ENCODE assay signal across 8 mouse cellular contexts in genomic region chr11:89381782-89382633, GRCm38 (mm10).
DNase-seq lines count a peak whose midpoint lies in the region; ATAC-seq lines count a peak whose summit lies in the region.

No protein-coding gene starts in this region.

- peak overlapping the region; percentile 49; the same call in 1 of the 2 replicates for H3K9ac ChIP-seq in heart, embryonic 11.5 days (ENCODE audit: low read depth, low read length)
- H3K9ac ChIP-seq in embryonic facial prominence, embryonic 15.5 days = no peak overlapping the region
- H3K9ac ChIP-seq in neural tube, embryonic 12.5 days = no peak overlapping the region

- no peak for DNase-seq in heart, adult 9 months (ENCODE audit: low spot score in 2 of 2)
- DNase-seq in layer of hippocampus, adult 11-12 months (ENCODE audit: low spot score) = peak; percentile 11
- no peak for DNase-seq in urinary bladder, postnatal 14 days (ENCODE audit: low spot score)
- no peak for DNase-seq in gastrocnemius, postnatal 10 days
- DNase-seq in embryo, embryonic 10 days (ENCODE audit: low spot score) = no peak

- peaks cover 20% of the 10 kb centered on the region for H3K4me1 ChIP-seq in heart, embryonic 11.5 days (ENCODE audit: control insufficient read depth, insufficient read depth, low read length)
- H3K4me1 ChIP-seq in embryonic facial prominence, embryonic 15.5 days = peaks cover 11% of the 10 kb centered on the region
- H3K4me1 ChIP-seq in neural tube, embryonic 12.5 days = peaks cover 12% of the 10 kb centered on the region

- ATAC-seq in heart, embryonic 11.5 days (replicated peaks; ENCODE audit: insufficient number of reproducible peaks, low FRiP score, low TSS enrichment) = peak; percentile 72
- peak; percentile 74 for ATAC-seq in embryonic facial prominence, embryonic 15.5 days (ENCODE audit: insufficient number of reproducible peaks, low FRiP score, low TSS enrichment, low read depth)
- ATAC-seq in neural tube, embryonic 12.5 days (ENCODE audit: low FRiP score, low read depth) = peak; percentile 89

- no peaks in the 10 kb centered on the region for H3K9me3 ChIP-seq in heart, embryonic 11.5 days (replicated peaks; ENCODE audit: control insufficient read depth, low read length)
- no peaks in the 10 kb centered on the region for H3K9me3 ChIP-seq in embryonic facial prominence, embryonic 15.5 days (replicated peaks)
- H3K9me3 ChIP-seq in neural tube, embryonic 12.5 days = no peaks in the 10 kb centered on the region

- peak overlapping the region; percentile 92 for H3K27ac ChIP-seq in heart, embryonic 11.5 days (ENCODE audit: low read depth, low read length)
- peak overlapping the region; percentile 39; the same call in 1 of the 2 replicates for H3K27ac ChIP-seq in embryonic facial prominence, embryonic 15.5 days (replicated peaks)
- 0 out of 2 replicates have a peak overlapping the region, but pooled peaks have one; percentile 32 for H3K27ac ChIP-seq in neural tube, embryonic 12.5 days

- H3K27me3 ChIP-seq in heart, embryonic 11.5 days (ENCODE audit: control insufficient read depth, insufficient read depth, low read length) = no peaks in the 10 kb centered on the region
- H3K27me3 ChIP-seq in embryonic facial prominence, embryonic 15.5 days = no peaks in the 10 kb centered on the region
- H3K27me3 ChIP-seq in neural tube, embryonic 12.5 days (replicated peaks) = no peaks in the 10 kb centered on the region

- H3K4me3 ChIP-seq in heart, embryonic 11.5 days (ENCODE audit: low read depth, low read length) = no peak overlapping the region
- H3K4me3 ChIP-seq in embryonic facial prominence, embryonic 15.5 days (replicated peaks) = no peak overlapping the region
- no peak overlapping the region for H3K4me3 ChIP-seq in neural tube, embryonic 12.5 days

- WGBS in heart, embryonic 11.5 days (ENCODE audit: insufficient replicate concordance) = 20% methylated on average over 8 of the region's 8 CpGs
- 10% methylated on average over 8 of the region's 8 CpGs for WGBS in embryonic facial prominence, embryonic 15.5 days
- WGBS in neural tube, embryonic 12.5 days = 27% methylated on average over 8 of the region's 8 CpGs

- H3K4me2 ChIP-seq in heart, embryonic 11.5 days = peak overlapping the region; percentile 33
- H3K4me2 ChIP-seq in embryonic facial prominence, embryonic 15.5 days (replicated peaks) = no peak overlapping the region
- peak overlapping the region; percentile 20; the same call in 1 of the 2 replicates for H3K4me2 ChIP-seq in neural tube, embryonic 12.5 days (replicated peaks)

- H3K36me3 ChIP-seq in heart, embryonic 11.5 days (ENCODE audit: control insufficient read depth, insufficient read depth, low read length) = no peaks in the 10 kb centered on the region
- H3K36me3 ChIP-seq in embryonic facial prominence, embryonic 15.5 days = no peaks in the 10 kb centered on the region
- no peaks in the 10 kb centered on the region for H3K36me3 ChIP-seq in neural tube, embryonic 12.5 days

Comparison
In these comparisons a context has a peak if more than half of its experiments do, and no peak if none do; other contexts are left out.
1. H3K27ac ChIP-seq: peak in every context shown above with its lines; median percentile 92 in heart, embryonic 11.5 days; 39 in embryonic facial prominence, embryonic 15.5 days; 32 in neural tube, embryonic 12.5 days.